ENCODE assay signal across 11 mouse cellular contexts in the genomic region with DNA sequence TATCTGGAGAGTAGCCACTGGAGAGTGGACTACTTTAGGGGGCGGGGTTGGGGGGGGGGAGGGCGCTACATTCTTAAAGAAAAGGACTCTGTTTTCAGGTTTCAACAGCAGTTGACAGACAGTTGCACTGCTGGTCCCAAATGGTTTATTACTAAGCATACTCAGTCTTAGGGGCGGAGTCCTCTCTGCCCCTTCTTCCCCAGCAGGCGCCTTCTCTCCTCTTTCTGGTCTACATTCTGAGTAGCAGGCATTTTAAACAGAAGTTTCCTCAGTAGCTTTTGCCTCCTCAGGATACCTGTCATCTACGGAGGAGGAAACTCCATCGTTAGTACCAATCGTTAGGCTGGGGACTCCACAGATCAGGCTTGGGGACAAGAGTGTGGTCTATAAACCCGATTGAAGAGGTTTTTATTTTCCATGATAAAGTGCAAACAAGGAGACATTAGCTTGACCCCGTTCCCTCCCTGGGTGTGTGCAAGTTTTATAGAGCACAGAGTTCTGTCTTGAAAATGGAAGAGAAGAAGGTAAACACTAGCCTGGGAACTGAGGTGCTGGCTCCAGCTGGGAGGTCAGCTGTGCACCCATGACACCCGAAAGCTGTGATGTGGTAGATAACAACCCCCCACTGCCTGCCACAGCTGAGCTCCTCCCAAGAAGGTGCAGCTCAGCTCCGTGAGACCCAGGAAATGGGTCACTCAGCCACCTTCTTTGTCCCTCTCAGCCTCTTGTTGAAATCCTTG.
DNase-seq lines count a peak whose midpoint lies in the region; ATAC-seq and TF ChIP-seq lines count a peak whose summit lies in the region.
"Had no signal": no experiment of that assay in that cellular context is flagged by ENCODE, and none has a peak within 500 bp of the region (broad histone marks: within the 10 kb centered on the region; RNA-seq: fewer than 3 reads in every experiment).

No protein-coding gene starts in this region.

- ATAC-seq in lung, embryonic 16.5 days (ENCODE audit: low read depth) = no peak
- ATAC-seq in megakaryocyte, adult 5-6 weeks (ENCODE audit: poor library complexity, severe bottlenecking) = peak; percentile 70

- intact Hi-C loops in left cerebral cortex, adult 2 months (cut with DNase I) = loop anchor here (5.0 kb wide), 1 partner anchor 558 kb away; no protein-coding TSS in a partner anchor

- no peaks in the 10 kb centered on the region for H3K9me3 ChIP-seq in lung, embryonic 16.5 days (ENCODE audit: control insufficient read depth, low read length)
- H3K9me3 ChIP-seq: neural tube, embryonic 15.5 days had no signal

- no peak for DNase-seq in lung, adult 18-20 months
- peak; percentile 6 for DNase-seq in embryo, embryonic 9.5 days (ENCODE audit: extremely low spot score)
- DNase-seq in thymus, postnatal 14 days = peak; percentile 88
- DNase-seq in frontal cortex, postnatal 10 days (ENCODE audit: low spot score in 2 of 2) = no peak
- DNase-seq in left cerebral cortex, adult 2 months (ENCODE audit: extremely low spot score in 1 of 2, low spot score in 2 of 2) = no peak
- DNase-seq in urinary bladder, adult 2 months (ENCODE audit: low spot score) = no peak
- DNase-seq: cerebellum, adult 11-12 months had no signal

- peak overlapping the region; percentile 58 for H3K27ac ChIP-seq in lung, embryonic 16.5 days (ENCODE audit: low read length)
- no peak overlapping the region for H3K27ac ChIP-seq in left cerebral cortex, adult 2 months
- H3K27ac ChIP-seq: hindbrain, embryonic 14.5 days; neural tube, embryonic 15.5 days had no signal

- 28% methylated on average over 11 of the region's 11 CpGs for WGBS in lung, embryonic 16.5 days

- H3K4me3 ChIP-seq in lung, embryonic 16.5 days (ENCODE audit: low read length) = no peak overlapping the region
- no peak overlapping the region for H3K4me3 ChIP-seq in left cerebral cortex, adult 2 months
- H3K4me3 ChIP-seq: neural tube, embryonic 15.5 days had no signal

- no peaks in the 10 kb centered on the region for H3K36me3 ChIP-seq in lung, embryonic 16.5 days (ENCODE audit: control insufficient read depth, insufficient read depth, low read length)
- H3K36me3 ChIP-seq: neural tube, embryonic 15.5 days had no signal

- no peak overlapping the region for H3K4me2 ChIP-seq in lung, embryonic 16.5 days (ENCODE audit: low read depth, low read length)
- H3K4me2 ChIP-seq: hindbrain, embryonic 14.5 days; neural tube, embryonic 15.5 days had no signal

- no peaks in the 10 kb centered on the region for H3K27me3 ChIP-seq in lung, embryonic 16.5 days (ENCODE audit: control insufficient read depth, insufficient read depth, low read depth, low read length)
- H3K27me3 ChIP-seq: neural tube, embryonic 15.5 days had no signal

- peak overlapping the region; percentile 9; the same call in 1 of the 2 replicates for H3K9ac ChIP-seq in lung, embryonic 16.5 days (ENCODE audit: low read length)
- H3K9ac ChIP-seq: hindbrain, embryonic 14.5 days; neural tube, embryonic 15.5 days had no signal

- no peak for TF ChIP-seq CTCF in left cerebral cortex, adult 2 months (IDR thresholded peaks at IDR 0.05)

- H3K4me1 ChIP-seq in lung, embryonic 16.5 days (replicated peaks; ENCODE audit: control insufficient read depth, insufficient read depth, low read length) = peaks cover 34% of the 10 kb centered on the region

Comparison
In these comparisons a context has a peak if more than half of its experiments do, and no peak if none do; other contexts are left out.
1. DNase-seq: peak in embryo, embryonic 9.5 days (single experiment) and thymus, postnatal 14 days (single experiment); none in lung, adult 18-20 months (0 of 2), frontal cortex, postnatal 10 days (0 of 2), left cerebral cortex, adult 2 months (0 of 2) and urinary bladder, adult 2 months (single experiment).